Mouse (Mus musculus) layer of hippocampus, adult 8-10 months (tissue): ENCODE measurements around the gene Zfp384. TPM values are rescaled to one million over a fixed set of nuclear protein-coding genes. Genes with fewer than 3 reads are reported as not detected.

Source experiments
- DNase-seq, 2 experiments: peaks; one replicate each; pipeline ENCODE4 v3.0.0; 2022; ENCODE audit warnings: low spot score in 2 of 2
- total RNA-seq, 4 experiments: library from RNA; stranded (reverse); gene quantifications; 2 replicates each; pipeline ENCODE4 v1.2.4; 2022

Gene Zfp384
- 10 to 100 TPM; 44.6 to 54.5 (median 50.6) TPM for total RNA-seq

DNA sequence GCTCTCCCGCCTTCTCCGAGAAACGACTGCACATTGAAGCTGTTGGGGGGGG lies at the start of gene Zfp384:
Gene Zfp384 (plus strand): TSS at position 17 of the 52 bp plus-strand sequence.
- DNase-seq, result no peak

DNA sequence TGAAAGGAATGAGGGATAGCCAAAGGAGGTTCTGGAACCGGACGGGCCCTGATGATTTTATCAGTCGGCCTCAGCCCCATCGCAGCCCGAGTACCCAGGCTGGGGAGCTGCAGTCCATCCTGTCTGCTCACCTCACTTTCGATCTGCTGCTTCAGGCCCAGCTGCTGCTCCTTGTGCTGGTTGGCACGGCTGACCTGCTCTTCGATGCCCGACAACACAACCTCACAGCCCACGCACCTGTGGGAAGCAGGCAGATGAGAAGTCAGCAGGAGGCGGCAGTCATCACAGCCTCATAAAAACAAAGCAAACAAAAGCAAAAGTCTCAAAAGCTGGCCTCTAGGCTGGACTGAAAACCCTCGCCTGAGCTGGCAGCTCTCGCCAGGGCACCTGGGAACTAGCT lies 49.0 kb upstream of the Zfp384 start:
- no peak for DNase-seq

DNA sequence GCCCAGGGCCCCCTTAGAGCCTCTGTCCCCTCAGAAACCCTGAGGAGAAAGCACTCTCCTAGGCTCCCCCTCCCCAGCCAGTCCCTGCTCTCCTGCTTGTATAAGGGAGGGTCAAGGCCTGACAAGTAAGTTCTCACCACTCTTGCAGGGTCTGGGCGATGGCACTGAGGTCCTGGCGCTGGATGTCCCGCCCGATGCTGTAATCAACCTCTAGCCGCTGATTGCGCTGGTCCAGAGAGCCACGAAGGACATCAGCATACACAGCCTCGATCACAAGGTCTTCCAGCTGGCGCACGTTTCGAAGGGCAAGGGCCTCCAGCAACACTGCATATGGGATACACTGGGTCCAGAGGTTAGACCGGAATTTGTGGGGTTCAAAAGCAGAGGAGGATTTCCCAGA lies 47.9 kb upstream of the Zfp384 start:
- DNase-seq, result no peak

DNA sequence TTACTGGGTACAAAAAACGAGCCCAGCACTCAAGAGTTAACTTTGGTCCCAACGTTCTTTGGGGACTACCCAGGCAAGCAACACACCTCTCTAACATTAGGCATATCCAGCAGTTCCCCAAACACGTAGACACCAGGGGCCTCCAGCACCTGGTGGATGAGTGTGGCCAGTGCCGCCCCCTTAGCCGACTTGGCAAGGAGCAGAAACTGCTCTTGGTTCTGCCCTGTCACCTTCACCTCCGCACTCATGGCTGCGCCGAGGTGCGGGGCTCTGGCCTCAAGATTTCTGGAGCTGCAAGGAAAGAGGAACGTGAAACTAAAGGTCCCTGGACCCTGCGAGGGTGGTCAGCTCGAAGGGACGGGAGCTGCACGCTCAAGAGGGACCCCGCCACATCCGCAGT lies 44.3 kb upstream of the Zfp384 start:
- no peak for DNase-seq

DNA sequence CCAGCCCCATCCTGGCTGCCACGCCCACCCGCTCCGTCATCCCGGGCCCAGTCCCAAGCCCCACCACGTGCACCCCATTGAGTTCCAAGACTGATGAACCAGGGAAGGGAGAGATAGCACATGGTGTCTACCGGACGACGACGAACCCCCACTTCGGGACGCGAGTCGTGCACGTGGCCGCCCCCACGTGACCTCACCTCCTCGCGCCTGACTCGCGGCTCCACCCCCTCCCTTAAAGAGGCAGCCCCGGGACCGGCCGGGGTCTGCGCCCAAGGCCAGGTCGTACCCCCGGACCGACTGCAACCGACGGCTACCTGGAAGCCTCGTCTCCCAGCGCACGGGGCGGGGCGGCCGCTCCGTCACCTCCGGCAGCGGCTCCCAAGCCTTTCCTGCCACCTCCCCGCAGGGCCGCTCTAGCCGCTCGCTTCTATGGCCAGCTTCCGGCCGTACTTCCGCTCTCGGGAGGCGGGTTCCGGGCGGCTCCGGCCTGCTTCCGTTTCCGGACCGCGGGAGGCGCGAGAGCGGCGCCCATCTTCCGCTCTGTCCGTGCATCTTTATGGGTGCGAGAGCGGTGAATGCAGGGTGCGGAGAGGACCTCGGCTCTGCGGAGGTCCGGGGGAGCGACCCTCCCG lies 43.7 kb upstream of the Zfp384 start, which contains the start of gene Cops7a:
Gene Cops7a (minus strand): TSS at position 451 of the 632 bp plus-strand sequence.
- peak; percentile 90 to 93 for DNase-seq

DNA sequence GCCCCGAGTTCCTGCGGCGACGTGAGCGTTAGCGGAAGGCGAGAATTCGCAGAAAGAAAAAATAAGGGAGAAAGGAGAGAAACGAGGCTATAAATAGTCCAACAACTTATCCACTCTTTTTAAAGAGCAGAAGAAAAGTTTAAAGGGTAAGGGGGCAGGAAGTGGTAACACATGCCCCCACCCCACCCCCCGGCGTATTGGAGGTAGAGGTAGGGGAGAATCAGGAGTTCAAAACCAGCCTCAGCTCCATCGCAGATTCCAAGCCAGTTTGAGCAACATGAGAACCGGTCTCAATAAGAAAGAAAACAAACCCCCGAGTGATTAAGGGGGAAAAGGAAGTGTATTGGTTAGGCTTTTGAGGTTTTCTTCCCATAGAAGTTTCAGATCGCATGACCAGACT lies 43.2 kb upstream of the Zfp384 start:
- DNase-seq, result no peak

DNA sequence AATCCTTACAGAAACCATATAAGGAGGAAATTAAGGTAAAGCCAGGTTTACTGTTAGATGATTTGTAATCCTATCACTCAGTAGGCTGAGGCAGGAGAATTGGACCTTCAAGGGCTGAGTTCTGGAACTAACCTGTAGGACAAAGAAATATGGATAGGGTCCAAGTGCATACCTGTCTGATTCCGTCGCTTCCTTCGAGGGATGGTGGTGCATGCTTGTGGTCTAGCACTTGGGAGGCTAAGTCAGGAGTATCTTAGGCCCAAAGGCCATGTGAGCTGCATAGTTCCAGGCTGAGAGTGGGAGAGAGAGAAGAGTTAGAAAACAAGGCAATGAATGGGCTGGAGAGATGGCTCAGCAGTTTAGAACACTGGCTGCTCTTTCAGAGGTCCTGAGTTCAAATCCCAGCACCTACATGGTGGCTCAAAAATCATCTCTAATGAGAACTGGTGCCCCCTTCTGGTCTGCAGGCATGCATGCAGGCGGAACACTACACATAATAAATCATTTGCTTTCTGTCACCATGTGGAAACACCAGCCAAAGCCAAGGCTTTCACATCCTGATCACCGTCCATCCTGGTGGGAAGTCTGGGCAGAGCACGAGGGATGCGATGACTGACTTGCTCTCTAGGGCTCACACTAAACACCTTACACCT lies 42.4 kb upstream of the Zfp384 start:
- no peak for DNase-seq

DNA sequence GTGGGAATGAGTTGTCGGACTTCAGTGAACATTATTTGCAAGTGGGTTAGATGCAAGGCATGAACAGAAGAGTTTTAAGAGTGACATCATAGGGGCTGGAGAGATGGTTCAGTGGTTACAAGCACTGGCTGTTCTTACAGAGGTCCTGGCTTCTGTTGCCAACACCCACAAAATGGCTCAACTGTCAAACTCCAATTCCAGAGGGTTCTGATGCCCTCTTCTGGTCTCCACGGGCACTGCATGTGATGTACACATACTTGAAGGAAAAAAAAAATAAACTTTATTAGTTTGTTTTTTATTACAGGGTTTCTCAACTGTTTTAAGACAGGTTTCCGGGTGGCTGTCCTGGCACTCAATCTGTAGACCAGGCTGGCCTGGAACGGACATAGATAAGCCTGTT lies 41.2 kb upstream of the Zfp384 start:
- peak in 1 of 2 experiments; percentile 26 for DNase-seq

DNA sequence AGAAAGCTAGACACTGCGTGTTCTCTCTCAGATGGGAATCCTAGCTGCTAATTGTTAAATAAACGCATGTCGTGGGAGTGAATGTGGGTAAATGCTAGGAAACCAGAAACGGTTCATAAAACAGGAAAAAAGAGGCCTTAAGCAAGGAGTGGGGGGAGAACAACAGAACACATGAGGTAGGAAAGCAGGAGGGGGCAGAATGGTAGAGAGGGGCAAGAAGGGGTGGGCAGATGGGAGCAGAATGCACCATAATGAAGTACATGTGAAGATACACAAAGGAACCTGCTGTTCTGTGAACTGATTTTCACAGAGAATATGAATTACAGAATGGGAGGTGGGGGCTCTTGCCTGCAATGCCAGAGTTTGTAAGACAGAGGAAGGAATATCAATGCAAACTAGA lies 16.7 kb upstream of the Zfp384 start:
- no peak for DNase-seq

DNA sequence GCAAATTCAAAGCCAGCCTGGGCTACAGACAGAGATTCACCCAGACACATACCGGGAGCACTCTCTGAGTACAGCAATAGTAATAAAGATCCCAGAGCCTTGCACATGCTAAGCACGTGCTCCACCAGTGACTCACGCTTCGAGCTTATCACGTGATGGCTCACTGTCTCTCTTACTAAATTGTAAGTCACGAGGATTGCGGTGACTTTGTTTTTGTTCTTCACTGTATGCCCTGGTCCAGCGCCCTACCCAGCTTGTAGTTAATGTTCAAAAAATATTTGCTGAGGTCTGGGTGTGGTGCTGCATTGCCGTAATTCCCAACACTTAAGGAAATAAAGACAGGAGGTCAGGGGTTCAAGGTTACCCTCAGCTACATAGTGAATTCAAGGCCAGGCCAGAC lies 15.6 kb upstream of the Zfp384 start:
- no peak for DNase-seq

DNA sequence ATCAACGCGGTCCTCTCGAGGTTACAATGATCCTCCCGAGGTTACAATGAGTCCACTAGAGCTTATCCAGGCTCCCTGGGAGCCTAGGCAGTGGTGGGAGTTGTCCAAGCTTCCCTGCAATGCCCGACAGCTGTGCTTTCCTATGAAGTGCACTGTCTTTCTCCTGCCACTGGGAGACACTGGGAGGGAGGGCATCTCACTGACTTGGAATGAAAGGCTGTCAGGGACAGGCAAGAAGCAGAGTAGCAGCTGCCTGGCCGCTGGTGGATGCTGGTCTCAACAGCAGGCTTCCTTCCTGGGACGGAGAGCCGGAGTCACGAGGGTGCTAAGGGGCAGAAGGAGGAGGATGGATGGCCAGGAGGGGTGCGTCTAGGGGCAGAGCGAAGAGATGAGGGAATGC lies 15.1 kb upstream of the Zfp384 start:
- peak in 1 of 2 experiments; percentile 15 for DNase-seq

DNA sequence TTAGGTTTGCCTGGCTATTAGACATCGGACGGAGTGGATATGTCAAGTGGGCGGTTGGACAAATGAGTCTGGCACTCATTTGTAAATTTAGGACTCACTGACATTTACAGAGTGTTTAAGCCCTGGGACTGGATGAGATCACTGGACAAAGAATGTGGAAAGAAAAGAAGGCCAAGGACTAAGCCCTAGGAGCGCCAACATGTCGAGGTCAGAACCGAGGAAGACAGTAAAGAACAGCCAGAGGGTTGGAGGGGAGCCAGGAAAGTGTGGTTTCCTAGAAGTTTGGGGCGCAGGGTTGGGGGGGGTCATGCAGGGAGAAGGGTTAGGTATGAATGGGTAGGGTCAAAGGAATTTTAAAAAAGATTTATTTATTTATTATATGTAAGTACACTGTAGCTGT lies 13.7 kb upstream of the Zfp384 start:
- DNase-seq, result peak in 1 of 2 experiments; percentile 2

DNA sequence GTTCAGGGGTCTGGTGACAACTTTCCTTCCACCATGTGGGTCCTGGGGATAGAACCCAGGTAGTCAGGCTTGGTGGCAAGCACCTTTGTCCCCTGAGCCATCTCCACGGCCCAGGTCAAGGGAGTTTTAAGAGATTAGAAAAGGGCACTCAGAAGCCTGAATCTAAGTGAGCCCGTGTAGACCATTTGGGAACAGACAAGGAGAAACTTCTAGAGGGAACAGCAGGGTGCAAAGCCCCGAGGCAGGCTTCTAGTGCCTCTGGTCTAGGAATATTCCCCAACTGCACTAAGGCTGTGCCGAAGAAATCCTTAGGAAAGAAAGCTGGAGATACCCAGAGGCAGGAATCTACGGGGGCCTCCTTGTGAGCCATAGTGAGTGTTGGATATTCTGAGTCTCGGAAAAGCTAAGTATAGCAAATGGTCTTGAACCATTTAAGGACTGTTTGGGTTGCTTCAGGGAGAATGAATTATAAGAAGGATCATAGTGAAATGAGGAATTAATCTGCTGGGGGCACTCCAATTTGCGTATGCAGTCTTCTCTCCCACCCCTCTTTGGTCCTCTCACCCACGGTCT lies 13.0 kb upstream of the Zfp384 start:
- peak in 1 of 2 experiments; percentile 3 for DNase-seq

DNA sequence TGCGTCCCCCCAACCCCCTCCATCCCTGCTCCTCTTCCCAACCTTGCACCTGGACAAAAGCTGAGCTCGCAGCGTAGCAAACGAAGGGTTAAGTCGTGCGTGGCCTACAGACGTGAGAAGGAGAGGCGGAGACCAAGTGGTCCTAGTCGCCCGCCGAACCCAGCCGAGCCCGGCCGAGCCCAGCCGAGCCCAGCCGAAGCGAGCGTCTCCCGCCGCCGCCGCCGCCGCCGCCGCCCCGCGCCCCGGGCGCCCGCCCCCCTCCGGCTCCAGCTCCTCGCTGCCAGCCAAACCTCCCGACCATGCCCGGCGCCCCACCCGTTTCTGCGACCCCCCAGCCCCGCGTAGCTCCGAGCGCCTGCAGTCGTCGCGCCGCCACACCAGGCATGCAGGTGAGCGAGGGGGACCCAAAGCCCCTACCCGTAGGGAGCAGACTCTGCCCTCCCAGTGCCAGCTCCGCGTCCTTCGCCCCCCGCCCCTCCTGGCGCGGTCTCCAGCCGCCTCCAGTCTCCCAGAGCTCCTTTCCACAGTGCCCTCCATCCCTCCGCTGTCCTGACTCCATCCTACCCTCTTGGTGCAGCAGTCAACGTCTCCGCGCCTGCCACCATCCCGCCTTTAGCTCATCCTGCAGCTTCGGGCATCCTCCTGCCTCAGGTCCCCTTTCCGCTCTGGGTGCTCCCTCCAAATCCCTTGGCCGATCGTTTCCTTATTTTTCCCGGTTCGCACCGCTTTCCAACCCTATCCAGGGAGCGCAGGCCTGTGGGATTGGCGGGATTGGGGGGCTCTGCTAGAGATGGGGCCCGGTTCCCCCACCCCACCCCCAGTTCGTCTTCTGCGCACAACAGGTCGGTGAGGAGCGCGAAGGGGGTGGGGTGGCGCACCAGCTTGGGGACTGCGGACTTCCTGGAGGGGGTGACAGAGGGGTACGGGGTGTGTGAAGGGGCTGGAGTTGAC lies 12.1 kb upstream of the Zfp384 start, which contains the start of gene Pianp:
Gene Pianp (plus strand): TSS at position 144 of the 951 bp plus-strand sequence.
- peak; percentile 70 to 74 for DNase-seq

DNA sequence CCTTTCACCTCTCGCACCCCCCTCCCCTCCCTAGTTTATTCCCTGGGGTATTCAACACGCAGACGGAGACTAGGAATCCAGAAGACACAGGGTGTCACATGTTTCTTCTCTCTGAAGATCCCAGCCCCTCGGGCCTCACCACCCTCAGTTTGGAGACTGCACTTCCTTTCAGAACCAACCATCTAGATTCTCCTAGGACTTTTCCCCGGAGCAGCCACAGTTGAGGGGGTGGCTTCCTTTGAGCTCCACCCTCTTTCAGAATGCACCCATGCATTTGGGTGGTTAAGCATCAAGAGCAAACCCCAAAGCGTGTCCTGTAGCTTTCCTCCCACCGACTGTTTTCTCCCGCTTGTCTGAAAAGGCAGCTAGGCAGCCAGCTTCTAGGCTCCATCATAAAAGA lies 10.9 kb upstream of the Zfp384 start:
- DNase-seq, result peak in 1 of 2 experiments; percentile 59

DNA sequence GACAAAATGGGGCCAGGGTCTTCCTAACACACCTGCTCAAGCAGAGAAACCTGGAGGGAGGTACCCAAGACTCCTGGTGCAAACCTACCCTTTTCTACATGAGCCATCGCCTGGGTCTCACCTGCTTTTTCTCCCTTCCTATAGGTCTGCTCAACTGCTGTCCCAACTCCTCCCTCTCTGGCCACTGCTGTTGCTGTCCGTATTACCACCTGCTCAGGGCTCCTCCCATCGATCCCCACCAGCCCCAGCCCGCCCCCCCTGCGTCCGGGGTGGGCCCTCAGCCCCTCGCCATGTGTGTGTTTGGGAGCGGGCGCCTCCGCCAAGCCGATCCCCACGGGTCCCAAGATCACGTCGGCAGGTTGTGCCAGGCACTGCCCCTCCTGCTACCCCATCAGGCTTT lies 9.9 kb upstream of the Zfp384 start:
- DNase-seq, result no peak

DNA sequence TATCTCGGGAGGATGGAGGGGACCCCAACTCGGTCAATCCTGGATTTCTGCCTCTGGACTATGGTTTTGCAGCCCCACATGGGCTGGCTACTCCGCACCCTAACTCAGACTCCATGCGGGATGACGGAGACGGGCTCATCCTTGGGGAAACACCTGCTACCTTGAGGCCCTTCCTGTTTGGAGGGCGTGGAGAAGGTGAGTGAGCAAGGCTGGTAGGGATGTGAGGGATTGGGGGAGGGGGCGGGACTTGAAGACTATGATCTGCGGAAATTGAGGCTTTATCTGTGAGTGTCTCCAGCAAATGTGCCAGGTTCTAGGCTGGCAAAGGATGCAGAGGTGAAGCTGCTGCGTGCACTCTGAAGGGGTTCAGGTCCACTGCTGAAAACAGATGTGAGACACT lies 9.4 kb upstream of the Zfp384 start:
- no peak for DNase-seq

DNA sequence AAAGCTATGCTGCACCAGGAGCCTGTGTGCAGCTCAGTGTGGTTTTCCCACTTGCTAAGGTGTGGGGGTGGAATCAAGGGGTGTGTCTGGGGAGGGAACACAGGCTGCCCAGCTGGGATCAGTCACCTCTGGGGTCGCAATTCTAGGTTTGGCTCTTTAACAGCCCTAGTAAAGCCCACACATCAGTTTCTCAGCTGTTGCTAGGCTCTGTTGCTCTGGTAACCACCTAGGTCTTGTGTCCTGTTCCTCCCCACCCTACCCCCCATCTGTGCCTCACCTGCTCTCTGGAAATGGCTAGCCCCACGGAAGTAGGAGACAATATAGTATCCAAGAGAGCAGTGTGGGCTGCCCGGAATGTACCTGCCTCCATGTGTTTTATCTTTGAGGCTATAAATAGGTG lies 5.2 kb upstream of the Zfp384 start:
- DNase-seq, result no peak

DNA sequence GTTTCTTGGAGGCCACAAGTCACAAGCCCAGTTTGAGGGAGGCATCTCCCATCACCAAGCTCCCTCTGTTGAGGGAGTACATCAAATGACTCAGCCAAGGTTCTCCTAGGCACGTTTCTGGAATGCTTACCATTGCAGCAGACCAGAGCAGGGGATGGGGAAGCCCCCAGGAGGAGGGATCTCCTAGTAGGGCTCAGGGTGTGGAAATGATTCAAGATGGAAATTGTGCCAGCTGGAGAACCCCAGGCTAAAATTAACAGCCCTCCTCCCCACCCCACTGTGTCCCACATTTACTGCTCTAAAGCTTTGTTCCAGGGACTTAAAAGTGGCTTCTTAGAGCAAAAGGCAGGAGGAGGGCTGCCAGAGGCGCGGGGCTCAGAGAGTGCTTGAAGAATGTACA lies 3.9 kb upstream of the Zfp384 start:
- DNase-seq, result no peak

DNA sequence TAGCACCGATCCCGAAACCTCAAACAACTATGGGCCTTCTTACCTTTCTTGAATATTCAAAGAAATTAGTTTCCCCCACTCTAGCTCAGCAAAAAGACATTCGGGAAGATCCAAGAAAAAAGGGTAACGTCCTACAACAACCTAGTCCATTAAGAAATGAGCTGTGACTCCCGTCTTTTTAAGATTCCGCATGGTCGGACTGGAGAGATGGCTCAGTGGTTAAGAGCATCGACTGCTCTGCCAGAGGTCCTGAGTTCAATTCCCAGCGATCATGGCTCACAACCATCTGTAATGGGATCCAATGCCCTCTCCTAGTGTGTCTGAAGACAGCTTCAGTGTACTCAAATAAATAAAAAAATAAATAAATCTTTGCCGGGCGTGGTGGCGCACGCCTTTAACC lies 885 bp upstream of the Zfp384 start:
- DNase-seq, result no peak

DNA sequence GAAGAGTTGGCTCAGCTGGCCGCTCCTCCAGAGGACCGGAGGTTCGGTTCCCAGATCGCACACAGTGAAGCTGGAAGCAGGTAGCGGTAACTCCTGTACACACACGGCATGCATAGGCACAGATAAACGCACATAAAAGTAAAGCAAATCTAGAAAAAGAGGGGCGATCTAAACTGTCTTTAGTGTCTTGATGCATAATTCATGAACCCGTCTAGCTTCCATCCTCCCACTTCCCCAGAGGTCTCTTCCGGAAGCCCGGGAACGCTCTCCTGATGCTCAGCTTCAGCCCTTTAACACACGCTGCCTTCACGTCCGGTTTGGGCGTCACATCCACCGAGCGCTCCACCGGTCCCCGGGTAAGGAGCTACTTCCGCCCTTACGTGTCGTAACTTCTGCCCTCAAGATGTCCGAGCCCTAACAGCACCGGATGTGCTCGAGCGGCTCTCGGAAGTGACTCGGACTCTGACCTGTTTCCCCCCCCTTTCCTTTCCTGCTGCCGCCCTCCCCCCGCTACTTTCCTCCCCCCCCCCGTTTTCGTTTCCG lies 288 bp upstream of the Zfp384 start:
- peak; percentile 99 for DNase-seq
